Mouse (Mus musculus): ENCODE measurements around the gene Efcab3.
"Not testable (repeated sequence)": the region's sequence is repeated elsewhere in the genome, so short reads cannot be mapped to it uniquely, and the experiment has no call there.

Efcab3 gene

GRCm38 (mm10) chr11:105063292-105063691 is at the start of gene Efcab3:
Efcab3 (plus strand) TSS chr11:105063592.
- DNase-seq (ENCODE audit: low read depth, low spot score) = no peak

GRCm38 (mm10) chr11:105021071-105021470 is 42.3 kb upstream of the Efcab3 start:
- DNase-seq (ENCODE audit: low read depth, low spot score) = peak; percentile 68

GRCm38 (mm10) chr11:105028744-105029348 is 34.5 kb upstream of the Efcab3 start:
- no peak for DNase-seq (ENCODE audit: low read depth, low spot score)

DNA sequence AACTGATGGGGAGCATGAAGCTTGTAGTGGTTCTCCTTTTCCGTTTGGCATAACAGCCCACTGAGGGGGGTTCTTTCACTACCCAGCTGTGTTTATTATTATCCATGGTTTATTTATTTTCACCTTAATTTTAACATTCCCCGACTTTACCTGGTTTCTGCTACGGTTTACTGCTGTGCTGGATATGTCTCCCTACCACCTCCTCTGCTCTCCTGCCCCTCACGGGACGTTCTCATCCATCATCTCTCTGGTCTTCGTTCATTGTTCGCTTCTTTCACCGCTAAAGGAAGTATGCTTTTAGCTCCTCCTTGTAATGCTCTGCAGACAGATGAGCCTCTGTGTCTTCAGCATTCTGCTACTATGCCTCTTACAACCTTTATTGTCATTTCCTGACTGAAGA is 33.9 kb upstream of the Efcab3 start:
- no peak for DNase-seq (ENCODE audit: low read depth, low spot score)

- no peak for DNase-seq (ENCODE audit: low read depth, low spot score)
Observed at GRCm38 (mm10) chr11:105030229-105030628, 33.2 kb upstream of the Efcab3 start.

DNA sequence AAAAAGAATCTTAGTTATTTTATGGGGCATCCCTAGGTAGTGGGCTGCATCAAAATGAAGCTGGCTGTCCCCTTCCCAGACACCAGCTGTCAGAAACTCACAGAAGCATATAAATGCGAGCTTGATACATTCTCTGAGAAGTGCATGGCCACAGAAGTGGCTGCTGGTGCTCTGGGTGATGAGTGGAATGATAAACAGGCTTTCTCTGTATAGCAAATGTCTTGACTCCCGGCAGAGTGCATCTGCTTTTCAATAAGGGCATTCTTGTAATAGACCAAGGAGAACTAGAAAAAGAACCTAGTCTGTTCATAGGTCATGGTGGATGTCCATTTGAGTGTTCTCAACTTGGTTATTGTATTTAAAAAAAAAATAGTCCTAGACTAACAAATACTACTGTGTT is 32.3 kb upstream of the Efcab3 start:
- DNase-seq (ENCODE audit: low read depth, low spot score) = no peak

DNA sequence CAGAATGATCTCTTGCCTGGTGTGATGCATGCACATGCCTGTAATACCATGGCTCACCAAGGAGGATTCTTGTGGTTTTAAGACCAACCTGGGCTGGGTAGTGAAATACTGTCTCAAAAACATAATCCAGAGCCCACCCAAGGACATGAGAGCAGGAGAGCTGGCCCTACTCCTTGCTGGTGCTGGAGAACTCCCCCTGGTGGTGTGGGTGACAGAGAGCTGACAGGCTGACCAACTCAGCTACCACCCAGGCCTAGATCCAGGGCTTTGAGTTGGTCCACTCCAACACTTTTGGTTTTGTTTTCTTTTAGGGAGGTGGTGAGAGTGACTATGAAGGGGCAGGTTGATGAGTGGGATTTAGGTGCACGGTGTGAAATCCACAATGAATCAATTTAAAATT is 28.3 kb upstream of the Efcab3 start:
- no peak for DNase-seq (ENCODE audit: low read depth, low spot score)

DNA sequence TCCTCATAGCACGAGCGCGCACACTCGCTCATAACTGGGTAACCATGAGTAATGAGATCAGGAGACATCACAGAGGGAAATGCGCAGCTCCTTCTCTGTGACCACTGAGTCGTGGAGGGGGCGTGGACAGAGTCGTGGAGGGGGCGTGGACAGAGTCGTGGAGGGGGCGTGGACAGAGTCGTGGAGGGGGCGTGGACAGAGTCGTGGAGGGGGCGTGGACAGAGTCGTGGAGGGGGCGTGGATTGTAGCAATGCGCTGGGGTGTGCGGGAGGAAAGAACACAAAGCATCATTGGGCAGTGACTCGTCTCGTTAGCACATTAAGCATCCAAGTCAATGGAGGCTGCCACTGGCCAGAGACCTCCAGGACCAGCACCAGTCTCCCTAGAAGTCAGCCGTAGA is 49.1 kb downstream of the Efcab3 start:
- peak; percentile 63 for DNase-seq (ENCODE audit: low read depth, low spot score)

DNA sequence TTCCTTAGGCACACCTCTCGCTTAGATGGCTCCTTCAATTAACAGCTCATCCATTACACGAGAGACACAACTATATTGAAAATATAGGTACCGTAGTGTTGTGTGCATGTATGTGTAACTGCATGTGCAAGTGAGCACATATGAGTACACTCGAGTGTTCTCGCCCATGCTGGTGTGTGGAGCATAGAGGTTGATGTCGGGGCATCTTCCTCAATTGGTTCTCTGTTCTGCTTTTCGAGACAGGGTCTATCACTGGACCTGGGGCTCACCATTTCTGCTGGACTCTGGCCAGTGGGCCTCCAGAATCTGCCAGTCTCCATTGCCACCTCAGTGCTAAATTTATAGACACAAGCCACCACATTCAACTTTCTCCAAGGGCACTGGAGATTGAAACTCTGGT is 54.4 kb downstream of the Efcab3 start:
- no peak for DNase-seq (ENCODE audit: low read depth, low spot score)

GRCm38 (mm10) chr11:105120551-105121061 is 57.2 kb downstream of the Efcab3 start:
- no peak for DNase-seq (ENCODE audit: low read depth, low spot score)

DNA sequence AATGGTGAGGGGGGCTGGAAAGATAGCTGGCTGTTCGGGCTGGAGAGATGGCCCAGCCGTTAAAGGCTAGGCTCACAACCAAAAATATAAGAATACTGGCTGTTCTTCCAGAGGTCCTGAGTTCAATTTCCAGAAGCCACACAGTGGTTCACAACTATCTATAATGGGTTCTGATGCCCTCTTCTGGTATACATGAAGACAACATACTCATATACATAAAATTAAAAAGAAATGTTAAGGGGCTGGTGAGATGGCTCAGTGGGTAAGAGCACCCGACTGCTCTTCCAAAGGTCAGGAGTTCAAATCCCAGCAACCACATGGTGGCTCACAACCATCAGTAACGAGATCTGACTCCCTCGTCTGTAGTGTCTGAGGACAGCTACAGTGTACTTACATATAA is 58.4 kb downstream of the Efcab3 start:
- DNase-seq (ENCODE audit: low read depth, low spot score) = not testable (repeated sequence)

GRCm38 (mm10) chr11:105123986-105124385 is 60.6 kb downstream of the Efcab3 start:
- peak; percentile 87 for DNase-seq (ENCODE audit: low read depth, low spot score)

- DNase-seq (ENCODE audit: low read depth, low spot score) = peak; percentile 91
Observed at GRCm38 (mm10) chr11:105125735-105126519, 62.5 kb downstream of the Efcab3 start, which contains the start of gene Mettl2. Mettl2 (plus strand) TSS chr11:105126425.

- peak; percentile 33 for DNase-seq (ENCODE audit: low read depth, low spot score)
Observed at GRCm38 (mm10) chr11:105126520-105127029, 63.2 kb downstream of the Efcab3 start.

- DNase-seq (ENCODE audit: low read depth, low spot score) = no peak
Observed at GRCm38 (mm10) chr11:105135692-105136091, 72.3 kb downstream of the Efcab3 start.

GRCm38 (mm10) chr11:105137255-105137654 is 73.9 kb downstream of the Efcab3 start:
- DNase-seq (ENCODE audit: low read depth, low spot score) = not testable (repeated sequence)

GRCm38 (mm10) chr11:105140512-105140911 is 77.1 kb downstream of the Efcab3 start:
- not testable (repeated sequence) for DNase-seq (ENCODE audit: low read depth, low spot score)

GRCm38 (mm10) chr11:105141115-105141514 is 77.7 kb downstream of the Efcab3 start:
- DNase-seq (ENCODE audit: low read depth, low spot score) = no peak

- no peak for DNase-seq (ENCODE audit: low read depth, low spot score)
Observed at GRCm38 (mm10) chr11:105143564-105143963, 80.2 kb downstream of the Efcab3 start.

DNA sequence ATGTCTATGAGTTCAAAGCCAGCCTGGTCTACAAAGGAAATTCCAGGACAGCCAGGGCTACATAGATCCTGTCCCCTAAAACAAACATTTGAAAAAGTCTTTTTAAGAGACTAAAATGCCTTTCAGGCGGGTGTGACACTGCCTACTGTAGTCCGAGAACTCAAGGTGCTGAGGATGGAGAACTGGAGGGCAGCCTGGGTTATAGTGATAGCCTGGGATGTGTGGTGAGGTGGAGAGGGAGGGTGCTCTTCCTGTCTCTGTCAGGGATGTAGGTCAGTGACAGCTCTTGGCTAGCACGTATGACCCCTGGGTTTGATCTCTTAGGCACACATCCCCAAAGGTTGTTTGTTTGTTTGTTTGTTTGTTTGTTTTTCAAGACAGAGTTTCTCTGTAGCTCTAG is 80.7 kb downstream of the Efcab3 start:
- no peak for DNase-seq (ENCODE audit: low read depth, low spot score)

GRCm38 (mm10) chr11:105144508-105145210 is 81.3 kb downstream of the Efcab3 start:
- no peak for DNase-seq (ENCODE audit: low read depth, low spot score)

- no peak for DNase-seq (ENCODE audit: low read depth, low spot score)
Observed at GRCm38 (mm10) chr11:105145211-105145610, 81.8 kb downstream of the Efcab3 start.
